Mouse (Mus musculus) limb, embryonic 14.5 days (tissue): ENCODE measurements at regions not wholly inside any gene's neighbourhood (a gene's known extent, or its start where the extent isn't known, plus 50 kb on each side); places are given as distances from the start of the nearest gene placed in this dataset.

Source experiments
- ATAC-seq: fragments of 200-750 bp; cut with Nextera tagmentation; 2 replicates; pipeline ENCODE4 v1.8.0; 2017; ENCODE audit warnings: low read depth, moderate number of reproducible peaks, moderate TSS enrichment; ENCODE audit not compliant: low FRiP score
- DNase-seq: peaks from one replicate; pipeline ENCODE4 v3.0.0-alpha.2; 2015; ENCODE audit warnings: low spot score
- H3K27ac ChIP-seq: fragments of 300-500 bp; sonication (generic); replicated peaks from 2 replicates; pipeline ENCODE4 v1.5.1; 2014; ENCODE audit warnings: low read depth, mild to moderate bottlenecking, low read length, moderate library complexity, mixed read lengths
- H3K27me3 ChIP-seq: fragments of 300-500 bp; sonication (generic); 2 replicates; pipeline ENCODE4 v1.6.1; 2014; ENCODE audit warnings: low read length, mixed read lengths; ENCODE audit not compliant: control insufficient read depth, insufficient read depth
- H3K36me3 ChIP-seq: fragments of 300-500 bp; sonication (generic); 2 replicates; pipeline ENCODE4 v1.6.1; 2014; ENCODE audit warnings: mild to moderate bottlenecking, low read length, moderate library complexity, mixed read lengths; ENCODE audit not compliant: control insufficient read depth, insufficient read depth
- H3K4me1 ChIP-seq: fragments of 300-500 bp; sonication (generic); 2 replicates; pipeline ENCODE4 v1.6.1; 2014; ENCODE audit warnings: antibody characterized with exemption, low read length, mixed read lengths; ENCODE audit not compliant: control insufficient read depth, insufficient read depth
- H3K4me2 ChIP-seq: fragments of 300-500 bp; sonication (generic); replicated peaks from 2 replicates; pipeline ENCODE4 v1.6.1; 2014; ENCODE audit warnings: low read depth, mild to moderate bottlenecking, low read length, moderate library complexity; ENCODE audit not compliant: severe bottlenecking
- H3K4me3 ChIP-seq: fragments of 300-500 bp; sonication (generic); replicated peaks from 2 replicates; pipeline ENCODE4 v1.5.1; 2014; ENCODE audit warnings: low read length
- H3K9ac ChIP-seq: fragments of 300-500 bp; sonication (generic); 2 replicates; pipeline ENCODE4 v1.6.1; 2014; ENCODE audit warnings: mild to moderate bottlenecking, low read depth, low read length, moderate library complexity; ENCODE audit not compliant: severe bottlenecking
- H3K9me3 ChIP-seq: fragments of 300-500 bp; sonication (generic); 2 replicates; pipeline ENCODE4 v1.6.1; 2016; ENCODE audit warnings: low read length; ENCODE audit not compliant: control insufficient read depth
- POLR2A ChIP-seq: fragments of 200-500 bp; IDR thresholded peaks from 2 replicates; pipeline ENCODE4 v1.8.0; 2012; ENCODE audit warnings: inconsistent platforms, mild to moderate bottlenecking, moderate library complexity, borderline replicate concordance; ENCODE audit not compliant: insufficient read depth, insufficient read length; ENCODE audit errors: extremely low read depth
- WGBS: fragments of 180-500 bp; shearing (Covaris S2); extraction: QIAGEN DNeasy Blood & Tissue Kit; methylation state at CpG from one replicate; pipeline ENCODE4 v1.1.7; 2014; 5-methylcytosine and 5-hydroxymethylcytosine counted together

DNA sequence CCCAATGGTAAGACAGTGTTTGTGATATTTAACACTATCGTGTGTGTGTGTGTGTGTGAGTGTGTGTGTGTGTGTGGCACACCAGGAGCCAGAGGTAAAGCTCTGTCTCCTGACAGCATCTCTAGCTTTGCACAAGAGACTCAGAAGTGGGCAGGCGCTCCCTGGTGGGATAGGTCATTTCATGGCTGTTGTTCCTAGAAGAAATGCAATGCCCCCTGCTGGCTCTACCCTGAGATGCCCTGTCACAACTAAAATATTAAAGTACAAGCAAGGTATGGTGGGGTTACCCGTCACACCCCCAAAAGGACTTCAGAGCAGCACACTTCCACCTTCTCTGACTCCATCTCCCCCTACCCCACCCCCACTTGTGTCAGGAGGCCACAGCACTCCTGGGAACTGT lies 207.2 kb downstream of the Rpap3 start:
- H3K4me2 ChIP-seq = no peak overlapping the region
- ATAC-seq (no peak), DNase-seq (no peak)
- no peaks in the 10 kb centered on the region for H3K27me3 ChIP-seq
- TF ChIP-seq POLR2A = no peak
- 95% methylated on average over 3 of the region's 3 CpGs for WGBS
- no peak overlapping the region for H3K4me3 ChIP-seq
- H3K27ac ChIP-seq = no peak overlapping the region
- no peaks in the 10 kb centered on the region for H3K36me3 ChIP-seq
- H3K4me1 ChIP-seq = peaks cover 3% of the 10 kb centered on the region; the same call in 1 of the 2 replicates
- H3K9me3 ChIP-seq = no peaks in the 10 kb centered on the region; the same call in 1 of the 2 replicates
- H3K9ac ChIP-seq = no peak overlapping the region

DNA sequence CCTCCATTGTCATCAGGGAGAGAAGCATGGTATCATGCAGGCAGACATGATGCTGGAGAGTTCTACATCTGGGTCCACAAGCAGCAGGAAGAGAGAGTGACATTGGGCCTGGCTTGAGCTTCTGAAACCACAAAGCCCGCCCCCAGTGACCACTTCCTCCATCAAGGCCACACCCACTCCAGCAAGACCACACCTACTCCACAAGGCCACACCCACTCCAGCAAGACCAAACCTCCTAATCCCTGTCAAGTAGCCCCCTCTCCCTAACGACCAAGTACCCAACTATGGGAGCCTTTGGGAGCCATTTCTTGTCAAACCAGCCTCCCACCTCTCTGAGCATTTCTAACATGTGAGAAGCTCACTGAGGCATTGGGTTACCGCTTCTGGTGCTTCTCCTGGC lies 209.6 kb downstream of the Rpap3 start:
- WGBS = 86% methylated on average over 3 of the region's 3 CpGs
- no peak overlapping the region for H3K9ac ChIP-seq
- ATAC-seq (no peak), DNase-seq (no peak)
- no peaks in the 10 kb centered on the region for H3K36me3 ChIP-seq
- H3K27me3 ChIP-seq = no peaks in the 10 kb centered on the region
- H3K9me3 ChIP-seq = no peaks in the 10 kb centered on the region; the same call in 1 of the 2 replicates
- peaks cover 3% of the 10 kb centered on the region; the same call in 1 of the 2 replicates for H3K4me1 ChIP-seq
- TF ChIP-seq POLR2A = no peak
- H3K4me3 ChIP-seq = no peak overlapping the region
- H3K27ac ChIP-seq = no peak overlapping the region
- no peak overlapping the region for H3K4me2 ChIP-seq

- Histone ChIP-seq H3K36me3 (no peaks in the 10 kb centered on the region), H3K4me2 (no peak overlapping the region), H3K27ac (no peak overlapping the region), H3K27me3 (no peaks in the 10 kb centered on the region), H3K4me3 (no peak overlapping the region), H3K9me3 (no peaks in the 10 kb centered on the region; the same call in 1 of the 2 replicates), H3K9ac (no peak overlapping the region), H3K4me1 (no peaks in the 10 kb centered on the region)
- DNase-seq (no peak), ATAC-seq (no peak)
- no peak for TF ChIP-seq POLR2A
- WGBS = 79% methylated on average over 5 of the region's 5 CpGs
Observed at GRCm38 (mm10) chr15:97493340-97493739, 212.3 kb downstream of the Rpap3 start.

DNA sequence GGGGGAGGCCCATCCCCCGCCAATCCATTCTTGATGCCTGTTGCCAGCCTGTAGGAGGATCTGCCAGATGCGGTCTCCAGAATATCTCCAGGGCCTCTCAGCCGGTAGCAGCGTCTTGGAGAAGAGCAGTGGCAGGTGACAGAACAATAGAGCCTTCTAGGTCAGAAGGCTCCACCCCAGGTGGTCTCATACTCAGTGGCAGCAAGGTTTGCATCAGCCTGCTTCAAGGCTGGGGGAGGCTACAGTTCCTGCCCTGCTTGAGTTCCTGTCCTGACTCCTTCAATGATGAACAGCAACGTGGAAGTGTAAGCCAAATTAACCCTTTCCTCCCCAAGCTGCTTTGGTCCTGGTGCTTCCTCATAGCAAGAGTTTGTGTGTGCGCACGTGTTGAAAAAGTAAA lies 213.8 kb downstream of the Rpap3 start:
- no peak overlapping the region for H3K9ac ChIP-seq
- DNase-seq (no peak), ATAC-seq (no peak)
- H3K4me2 ChIP-seq = no peak overlapping the region
- no peak overlapping the region for H3K4me3 ChIP-seq
- TF ChIP-seq POLR2A = no peak
- no peaks in the 10 kb centered on the region for H3K4me1 ChIP-seq
- no peak overlapping the region for H3K27ac ChIP-seq
- H3K9me3 ChIP-seq = no peaks in the 10 kb centered on the region; the same call in 1 of the 2 replicates
- WGBS = 75% methylated on average over 7 of the region's 7 CpGs
- no peaks in the 10 kb centered on the region for H3K27me3 ChIP-seq
- H3K36me3 ChIP-seq = no peaks in the 10 kb centered on the region

DNA sequence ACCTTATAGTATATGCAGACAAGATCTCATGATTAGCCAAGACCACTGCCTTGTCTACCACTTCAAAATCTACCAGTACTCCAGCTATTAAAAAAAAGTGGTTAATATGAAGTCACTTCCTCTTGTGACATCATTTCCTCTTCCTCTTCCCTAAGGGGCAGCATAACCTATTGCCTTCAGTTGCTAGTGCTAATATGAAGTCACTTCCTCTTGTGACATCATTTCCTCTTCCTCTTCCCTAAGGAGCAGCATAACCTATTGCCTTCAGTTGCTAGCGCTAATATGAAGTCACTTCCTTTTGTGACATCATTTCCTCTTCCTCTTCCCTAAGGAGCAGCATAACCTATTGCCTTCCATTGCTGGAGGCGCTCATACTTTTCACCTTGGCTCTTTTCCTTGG lies 218.2 kb downstream of the Rpap3 start:
- H3K9ac ChIP-seq = no peak overlapping the region
- H3K27me3 ChIP-seq = no peaks in the 10 kb centered on the region
- DNase-seq (no peak), ATAC-seq (no peak)
- no peaks in the 10 kb centered on the region for H3K4me1 ChIP-seq
- TF ChIP-seq POLR2A = no peak
- no peak overlapping the region for H3K27ac ChIP-seq
- H3K36me3 ChIP-seq = no peaks in the 10 kb centered on the region
- H3K4me3 ChIP-seq = no peak overlapping the region
- WGBS = 93% methylated on average over 2 of the region's 2 CpGs
- H3K9me3 ChIP-seq = no peaks in the 10 kb centered on the region
- no peak overlapping the region for H3K4me2 ChIP-seq
